Mouse (Mus musculus) CH12.LX (cell line): ENCODE results near the gene Abhd12. TPM values are rescaled to one million over a fixed set of nuclear protein-coding genes. Genes with fewer than 3 reads are reported as not detected.

ENCODE experiments used
- DNase-seq: peaks from one replicate; pipeline ENCODE4 v3.0.0-alpha.2; 2013; ENCODE audit errors: extremely low read depth
- H3K27ac ChIP-seq: 2 replicates; pipeline ENCODE4 v1.5.1; 2012; ENCODE audit warnings: low read depth, mild to moderate bottlenecking, control low read depth, moderate library complexity; ENCODE audit not compliant: insufficient read depth
- H3K27me3 ChIP-seq: replicated peaks from 2 replicates; pipeline ENCODE3; 2012; ENCODE audit warnings: inconsistent platforms
- H3K36me3 ChIP-seq, 2 experiments: replicated peaks in 1 of 2; 2 replicates each; pipeline versions ENCODE3 to v1.6.1; 2012; ENCODE audit warnings: inconsistent platforms in 1 of 2, low read length in 1 of 2, mild to moderate bottlenecking in 1 of 2, mixed read lengths in 1 of 2, moderate library complexity in 1 of 2; ENCODE audit not compliant: control insufficient read depth in 1 of 2, insufficient read depth in 1 of 2
- H3K4me1 ChIP-seq, 2 experiments: 2 replicates each; pipeline ENCODE4 v1.6.1; 2012; ENCODE audit warnings: inconsistent platforms in 1 of 2, moderate library complexity in 1 of 2; ENCODE audit not compliant: insufficient read depth in 2 of 2, control insufficient read depth in 1 of 2
- H3K4me2 ChIP-seq: 2 replicates; pipeline ENCODE4 v1.6.1; 2012; ENCODE audit warnings: low read depth, mild to moderate bottlenecking, control low read depth; ENCODE audit not compliant: poor library complexity, insufficient read depth, severe bottlenecking
- H3K4me3 ChIP-seq, 3 experiments: fragments of 150-350 bp in 1 of 3; sonication (generic) in 1 of 3; replicated peaks in 1 of 3; 2 replicates each; pipeline versions ENCODE3 to v1.5.1; 2011 to 2012; ENCODE audit warnings: low read depth in 2 of 3, low read length in 2 of 3, mild to moderate bottlenecking in 2 of 3, moderate library complexity in 2 of 3, control low read depth in 1 of 3, improper control_type of control experiment in 1 of 3, inconsistent platforms in 1 of 3, mixed read lengths in 1 of 3; ENCODE audit not compliant: poor library complexity in 1 of 3
- H3K79me2 ChIP-seq: replicated peaks from 2 replicates; pipeline ENCODE4 v1.6.1; 2012; ENCODE audit warnings: mild to moderate bottlenecking, moderate library complexity; ENCODE audit not compliant: control insufficient read depth, poor library complexity, insufficient read depth, severe bottlenecking; ENCODE audit errors: extremely low read depth
- H3K9ac ChIP-seq: 2 replicates; pipeline ENCODE4 v1.6.1; 2012; ENCODE audit warnings: low read depth, mild to moderate bottlenecking, control low read depth, moderate library complexity; ENCODE audit not compliant: insufficient read depth
- H3K9me3 ChIP-seq: replicated peaks from 2 replicates; pipeline ENCODE3; 2012; ENCODE audit warnings: low read length, inconsistent platforms, mixed read lengths
- CHD2 ChIP-seq: IDR thresholded peaks from 2 replicates; pipeline ENCODE4 v1.6.1; 2011; ENCODE audit warnings: low read length, improper control_type of control experiment
- E2F4 ChIP-seq: IDR thresholded peaks from 2 replicates; pipeline ENCODE4 v1.6.1; 2011; ENCODE audit warnings: low read depth, low read length, improper control_type of control experiment; ENCODE audit not compliant: insufficient replicate concordance
- ETS1 ChIP-seq: conservative IDR thresholded peaks from 2 replicates; pipeline ENCODE4 v1.6.1; 2012; ENCODE audit warnings: low read depth, mild to moderate bottlenecking, inconsistent platforms, low read length, improper control_type of control experiment, moderate library complexity
- HCFC1 ChIP-seq: IDR thresholded peaks from 2 replicates; pipeline ENCODE4 v1.6.1; 2012; ENCODE audit warnings: low read depth, mild to moderate bottlenecking, inconsistent platforms, low read length, improper control_type of control experiment
- JUN ChIP-seq: IDR thresholded peaks from 2 replicates; pipeline ENCODE4 v1.6.1; 2011; ENCODE audit warnings: low read depth, mild to moderate bottlenecking, low read length, improper control_type of control experiment, moderate library complexity; ENCODE audit not compliant: insufficient read depth
- KAT2A ChIP-seq: IDR thresholded peaks from 2 replicates; pipeline ENCODE4 v1.6.1; 2012; ENCODE audit warnings: low read length, improper control_type of control experiment, inconsistent platforms; ENCODE audit not compliant: insufficient replicate concordance
- MAFK ChIP-seq: IDR thresholded peaks from 2 replicates; pipeline ENCODE4 v1.6.1; 2011; ENCODE audit warnings: low read length, improper control_type of control experiment; ENCODE audit not compliant: insufficient replicate concordance
- MXI1 ChIP-seq: IDR thresholded peaks from 2 replicates; pipeline ENCODE4 v1.6.1; 2011; ENCODE audit warnings: mild to moderate bottlenecking, low read depth, low read length, improper control_type of control experiment
- MYC ChIP-seq: IDR thresholded peaks from 2 replicates; pipeline ENCODE4 v1.6.1; 2011; ENCODE audit warnings: low read depth, mild to moderate bottlenecking, improper control_type of control experiment, low read length
- NELFE ChIP-seq: IDR thresholded peaks from 2 replicates; pipeline ENCODE4 v1.6.1; 2011; ENCODE audit warnings: low read depth, low read length, improper control_type of control experiment
- NRF1 ChIP-seq: IDR thresholded peaks from 2 replicates; pipeline ENCODE4 v1.6.1; 2014; ENCODE audit warnings: low read depth, mild to moderate bottlenecking, inconsistent platforms, low read length, improper control_type of control experiment, moderate library complexity
- POLR2A ChIP-seq: IDR thresholded peaks from 2 replicates; pipeline ENCODE4 v1.6.1; 2011; ENCODE audit warnings: low read depth, mild to moderate bottlenecking, improper control_type of control experiment, low read length
- SMC3 ChIP-seq: IDR thresholded peaks from 2 replicates; pipeline ENCODE4 v1.6.1; 2011; ENCODE audit warnings: low read depth, low read length, improper control_type of control experiment
- TBP ChIP-seq: conservative IDR thresholded peaks from 2 replicates; pipeline ENCODE4 v1.6.1; 2011; ENCODE audit warnings: low read depth, low read length, improper control_type of control experiment
- TCF12 ChIP-seq: IDR thresholded peaks from 2 replicates; pipeline ENCODE4 v1.6.1; 2014; ENCODE audit warnings: low read depth, mild to moderate bottlenecking, inconsistent platforms, low read length, improper control_type of control experiment
- ZC3H11A ChIP-seq: IDR thresholded peaks from 2 replicates; pipeline ENCODE4 v1.6.1; 2012; ENCODE audit warnings: low read depth, mild to moderate bottlenecking, inconsistent platforms, low read length, improper control_type of control experiment
- ZMIZ1 ChIP-seq: IDR thresholded peaks from 2 replicates; pipeline ENCODE4 v1.6.1; 2012; ENCODE audit warnings: low read depth, mild to moderate bottlenecking, inconsistent platforms, low read length, improper control_type of control experiment
- dilution Hi-C: fragments of 300-500 bp; cut with MboI; formaldehyde crosslinking; loops from 2 replicates; pipeline ENCODE4 v1.14.3; 2020; ENCODE audit warnings: low sequenced_read_pairs; ENCODE audit not compliant: extremely low pct_unique_long_range_greater_than_20kb, extremely low pct_ligation_motif_present
- in situ Hi-C: fragments of 300-500 bp; cut with MboI; formaldehyde crosslinking; loops from 3 replicates; pipeline ENCODE4 v1.14.3; 2019; ENCODE audit warnings: low sequenced_read_pairs, low pct_ligation_motif_present, low pct_unique_long_range_greater_than_20kb, mixed read lengths
- polyA plus RNA-seq: library from polyadenylated mRNA; unstranded; fragments of >175 nt; gene quantifications from 2 replicates; pipeline ENCODE4 v1.2.1, GENCODE M21; 2012; ENCODE audit warnings: low read depth; ENCODE audit not compliant: insufficient read length
- total RNA-seq, 2 experiments: library from RNA; depleted of rRNA; stranded (reverse); fragments of 300-350 nt in 1 of 2; fragments of >200 nt in 1 of 2; gene quantifications; 2 replicates each; pipeline ENCODE4 v1.2.3; 2012 to 2014

Abhd12 gene
- total and polyA plus RNA-seq, 3 experiments: 43.6 to 51.5 (median 51.3) TPM

- Histone ChIP-seq H3K79me2 (no peaks in the 10 kb centered on the region), H3K27me3 (no peaks in the 10 kb centered on the region), H3K9ac (no peak overlapping the region), H3K9me3 (no peaks in the 10 kb centered on the region), H3K27ac (no peak overlapping the region), H3K4me2 (no peak overlapping the region), H3K4me3 (no peak overlapping the region), H3K4me1 (no peaks in the 10 kb centered on the region), H3K36me3 (peaks cover 8 to 65% of the 10 kb centered on the region in 2 experiments)
- dilution Hi-C loops: no loop called here
- in situ Hi-C loops: no loop called here
- TF ChIP-seq MAFK: no peak
- TF ChIP-seq TBP: no peak
- no peak for TF ChIP-seq CHD2
- TF ChIP-seq E2F4: no peak
- no peak for TF ChIP-seq MYC
- no peak for TF ChIP-seq POLR2A
- TF ChIP-seq JUN: no peak
- no peak for TF ChIP-seq NELFE
- TF ChIP-seq MXI1: no peak
- no peak for TF ChIP-seq ZMIZ1
- TF ChIP-seq TCF12: no peak
- no peak for TF ChIP-seq ETS1
- TF ChIP-seq SMC3: no peak
- no peak for TF ChIP-seq ZC3H11A
- TF ChIP-seq NRF1: no peak
- TF ChIP-seq HCFC1: no peak
- TF ChIP-seq KAT2A: no peak
- DNase-seq: no peak
These were observed 24.6 kb upstream of the Abhd12 start for GRCm38 (mm10) chr2:150929156-150929555.

DNA sequence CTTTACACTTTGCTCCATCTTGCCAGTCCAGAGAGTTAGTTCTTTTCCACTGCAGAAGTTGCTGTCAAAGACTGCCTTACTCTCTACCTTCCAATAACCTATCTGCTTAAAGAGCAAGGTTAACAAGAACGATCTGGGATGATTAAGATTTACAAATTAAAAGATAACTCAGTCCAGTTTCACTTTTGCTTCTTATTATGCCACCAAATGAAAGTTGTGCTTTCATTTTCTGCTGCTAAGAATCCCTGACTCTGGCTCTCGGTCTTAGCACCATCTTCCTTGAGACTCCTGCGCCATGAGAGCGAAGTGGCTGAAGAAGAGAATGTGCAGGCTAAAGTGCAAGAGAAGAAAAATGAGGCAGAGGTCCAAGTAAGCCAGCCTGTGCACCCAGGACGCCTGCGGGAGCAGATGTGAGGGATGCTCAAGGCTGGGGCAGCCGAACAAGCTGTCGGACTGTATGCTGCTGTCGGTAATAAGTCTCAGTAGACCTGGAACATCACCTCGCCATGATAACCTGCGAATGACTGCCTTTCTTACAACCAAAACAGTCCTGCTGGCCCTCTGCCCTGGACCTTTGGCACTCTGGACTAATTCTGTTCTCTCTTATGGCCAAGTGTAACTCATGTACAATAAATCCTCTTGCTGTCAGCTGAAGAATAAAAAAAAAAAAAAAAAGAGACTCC, 22.6 kb upstream of the Abhd12 start:
- in situ Hi-C loops: no loop called here
- Histone ChIP-seq H3K9ac (no peak overlapping the region), H3K27ac (no peak overlapping the region)
- TF ChIP-seq ZC3H11A: no peak
- TF ChIP-seq ETS1: no peak
- no peak for TF ChIP-seq NRF1
- no peak for TF ChIP-seq KAT2A
- TF ChIP-seq, all 38 proteins: peak for 0
- peaks cover 2% of the 10 kb centered on the region in 2 experiments; a peak in 2 of 4 replicates for H3K4me1 ChIP-seq
- no peak overlapping the region for H3K4me2 ChIP-seq
- H3K9me3 ChIP-seq: no peaks in the 10 kb centered on the region
- no peaks in the 10 kb centered on the region for H3K79me2 ChIP-seq
- dilution Hi-C loops: no loop called here
- no peaks in the 10 kb centered on the region for H3K27me3 ChIP-seq
- H3K36me3 ChIP-seq: peaks cover 8 to 63% of the 10 kb centered on the region in 2 experiments
- DNase-seq: no peak
- H3K4me3 ChIP-seq: no peak overlapping the region
